Mouse (Mus musculus) cerebellum, postnatal 14 days (tissue): Measurements from ENCODE around the gene Lao1.
A peak's percentile ranks its signal among the peaks of the same experiment; 100 is the strongest.

Experiments
- DNase-seq, 2 experiments: peaks; one replicate each; pipeline ENCODE4 v3.0.0; 2021; ENCODE audit warnings: mixed read lengths in 2 of 2

The Lao1 gene

GRCm38 (mm10) chr4:119015557-119015956 is 54.2 kb downstream of the Lao1 start:
- peak in 1 of 2 experiments; percentile 24 for DNase-seq

DNA sequence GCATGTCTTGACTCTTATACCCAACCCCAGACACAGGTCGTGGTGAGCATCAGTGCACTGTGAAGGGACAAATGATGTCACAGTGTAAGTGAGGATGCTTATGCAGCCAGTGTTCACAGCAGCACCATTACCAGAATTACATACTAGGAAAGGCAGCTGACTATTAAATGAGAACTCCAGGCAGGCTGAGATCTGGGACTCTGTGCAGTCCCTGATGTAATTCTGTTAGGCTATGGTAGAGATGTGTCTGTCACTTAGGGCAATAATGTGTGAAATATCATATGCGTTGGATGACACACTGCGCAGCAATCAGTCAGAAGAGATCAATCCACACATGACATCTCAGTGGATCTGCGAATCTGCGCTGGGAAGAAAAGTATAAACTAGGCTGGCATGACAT is 55.7 kb downstream of the Lao1 start:
- DNase-seq: no peak
